Mouse (Mus musculus): ENCODE measurements at regions not wholly inside any gene's neighbourhood (a gene's known extent, or its start where the extent isn't known, plus 50 kb on each side); places are given as distances from the start of the nearest gene placed in this dataset.

- no peak for DNase-seq
These were observed 579.5 kb downstream of the Eepd1 start for GRCm38 (mm10) chr9:26060834-26061233.

- DNase-seq: peak; percentile 6 to 35
These were observed 595.7 kb downstream of the Eepd1 start for GRCm38 (mm10) chr9:26077057-26077456.

- no peak for DNase-seq
These were observed 605.2 kb downstream of the Eepd1 start for GRCm38 (mm10) chr9:26086524-26086923.

GRCm38 (mm10) chr9:26092061-26092687 is 610.8 kb downstream of the Eepd1 start:
- no peak for DNase-seq

GRCm38 (mm10) chr9:26104136-26104535 is 622.8 kb downstream of the Eepd1 start:
- DNase-seq: peak; percentile 2 to 4

- peak; percentile 5 to 18 for DNase-seq
These were observed 611.5 kb upstream of the B3gat1 start for GRCm38 (mm10) chr9:26121986-26122385.

GRCm38 (mm10) chr9:26134587-26134986 is 598.9 kb upstream of the B3gat1 start:
- DNase-seq: no peak

All from cerebellum, postnatal 25 days (tissue).